Mouse (Mus musculus) hindbrain, embryonic 11.5 days (tissue): ENCODE data around the gene Olfr703. TPM values are rescaled to one million over a fixed set of nuclear protein-coding genes. Genes with fewer than 3 reads are reported as not detected.

ENCODE experiments used
- ATAC-seq: fragments of 200-750 bp; cut with Nextera tagmentation; 2 replicates; pipeline ENCODE4 v1.8.0; 2017; ENCODE audit warnings: mild to moderate bottlenecking, moderate TSS enrichment, moderate library complexity; ENCODE audit not compliant: low FRiP score
- DNase-seq: peaks from one replicate; pipeline ENCODE4 v3.0.0-alpha.2; 2015; ENCODE audit warnings: low spot score
- H3K27ac ChIP-seq: fragments of 300-500 bp; sonication (generic); 2 replicates; pipeline ENCODE4 v1.5.1; 2014; ENCODE audit warnings: mild to moderate bottlenecking, low read depth, low read length
- H3K27me3 ChIP-seq: fragments of 300-500 bp; sonication (generic); 2 replicates; pipeline ENCODE4 v1.6.1; 2014; ENCODE audit warnings: mild to moderate bottlenecking, low read length, moderate library complexity, mixed read lengths; ENCODE audit not compliant: control insufficient read depth, insufficient read depth
- H3K36me3 ChIP-seq: fragments of 300-500 bp; sonication (generic); 2 replicates; pipeline ENCODE4 v1.6.1; 2014; ENCODE audit warnings: mild to moderate bottlenecking, low read length, moderate library complexity, mixed read lengths; ENCODE audit not compliant: control insufficient read depth, insufficient read depth
- H3K4me1 ChIP-seq: fragments of 300-500 bp; sonication (generic); replicated peaks from 2 replicates; pipeline ENCODE4 v1.6.1; 2014; ENCODE audit warnings: low read length, mixed read lengths; ENCODE audit not compliant: control insufficient read depth, insufficient read depth
- H3K4me2 ChIP-seq: fragments of 300-500 bp; sonication (generic); replicated peaks from 2 replicates; pipeline ENCODE4 v1.6.1; 2014; ENCODE audit warnings: mild to moderate bottlenecking, low read depth, low read length
- H3K4me3 ChIP-seq: fragments of 300-500 bp; sonication (generic); 2 replicates; pipeline ENCODE4 v1.5.1; 2014; ENCODE audit warnings: low read depth, low read length
- H3K9ac ChIP-seq: fragments of 300-500 bp; sonication (generic); 2 replicates; pipeline ENCODE4 v1.6.1; 2014; ENCODE audit warnings: low read depth, low read length
- H3K9me3 ChIP-seq: fragments of 300-500 bp; sonication (generic); 2 replicates; pipeline ENCODE4 v1.6.1; 2016; ENCODE audit warnings: low read length; ENCODE audit not compliant: control insufficient read depth
- WGBS: fragments of 180-500 bp; shearing (Covaris S2); extraction: QIAGEN DNeasy Blood & Tissue Kit; methylation state at CpG from one replicate; pipeline ENCODE4 v1.1.7; 2014; 5-methylcytosine and 5-hydroxymethylcytosine counted together
- polyA plus RNA-seq: library from polyadenylated mRNA; unstranded; fragments of >200 nt; fragmentation: Nextera tagmentation; extraction: Ambion mirVana; gene quantifications from 2 replicates; pipeline ENCODE4 v1.2.1, GENCODE M21; 2014

Gene Olfr703
- not detected in 2 replicates for polyA plus RNA-seq

DNA sequence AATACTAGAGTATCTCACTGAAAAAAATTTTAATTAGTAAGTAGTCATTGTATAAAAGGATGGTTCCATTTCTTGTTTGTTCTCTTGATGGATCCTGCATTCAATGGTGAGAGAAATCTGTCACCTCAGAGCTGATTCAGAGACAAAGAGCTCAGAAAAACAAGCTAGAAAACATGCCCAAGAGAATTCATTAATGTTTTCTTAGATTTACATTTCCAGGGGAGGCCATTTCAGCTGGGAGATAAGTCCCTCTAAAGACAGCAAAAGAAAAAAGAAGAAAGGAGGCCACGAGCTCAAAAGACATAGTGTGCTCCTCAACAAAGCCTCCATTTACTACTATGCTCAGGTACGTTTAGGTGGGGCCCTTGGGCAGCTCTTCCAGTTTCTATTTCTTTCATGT lies at the start of gene Olfr703:
TSS of gene Olfr703 (plus strand) at position 301 of the 400 bp plus-strand sequence.
- no peak within 1 kb of the TSS for H3K9ac ChIP-seq
- H3K4me1 ChIP-seq, result no peaks in the 10 kb centered on the region
- no peak within 1 kb of the TSS for H3K4me3 ChIP-seq
- ATAC-seq, result no peak
- H3K36me3 ChIP-seq, result no peaks in the 10 kb centered on the region
- no peak within 1 kb of the TSS for H3K27ac ChIP-seq
- H3K4me2 ChIP-seq, result no peak within 1 kb of the TSS
- H3K9me3 ChIP-seq, result no peaks in the 10 kb centered on the region
- H3K27me3 ChIP-seq, result no peaks in the 10 kb centered on the region
- no peak for DNase-seq
- 55% methylated on average over 2 of the region's 2 CpGs for WGBS

DNA sequence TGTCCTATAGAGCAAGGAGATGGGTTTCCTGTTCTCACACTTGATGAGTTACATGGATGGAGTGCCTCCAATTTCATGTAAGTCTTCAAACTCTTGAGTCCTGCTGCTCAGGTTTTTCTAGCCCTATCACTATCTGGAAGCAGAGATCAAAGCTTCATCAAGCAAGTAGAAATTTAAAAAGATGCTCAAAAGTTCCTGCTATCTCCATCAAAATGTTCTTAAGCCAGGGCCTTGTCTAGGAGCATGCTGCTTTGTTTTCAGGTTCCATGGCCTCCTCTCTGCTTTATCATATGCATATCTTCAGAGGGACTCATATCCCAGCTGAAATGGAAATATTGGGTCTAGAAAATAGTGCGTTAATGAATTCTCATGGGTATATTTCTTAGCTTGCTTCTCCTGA lies 34.4 kb upstream of the Olfr703 start, which contains the start of gene Olfr700:
TSS of gene Olfr700 (minus strand) at position 101 of the 400 bp plus-strand sequence.
- 90% methylated on average over 1 of the region's 1 CpGs for WGBS

DNA sequence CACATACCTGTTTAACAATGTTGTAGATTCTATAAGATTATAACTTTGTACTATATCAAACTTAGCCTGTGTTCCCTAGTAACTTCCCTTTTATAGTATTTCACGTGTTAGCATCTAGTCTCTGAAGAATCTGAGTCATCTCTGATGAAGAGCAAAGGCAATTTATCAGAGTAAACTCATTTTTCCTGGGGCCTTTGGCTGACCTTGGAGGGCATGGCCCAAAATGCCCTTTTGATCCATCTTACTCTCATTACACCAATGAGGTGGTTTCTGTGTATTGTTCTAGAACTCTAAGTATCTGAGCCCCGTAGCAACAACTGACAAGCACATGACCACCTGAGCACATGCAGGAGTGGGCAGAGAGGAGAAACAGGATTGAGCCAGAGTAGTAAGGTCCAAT lies 29.3 kb upstream of the Olfr703 start, which contains the start of gene Olfr701:
TSS of gene Olfr701 (plus strand) at position 301 of the 400 bp plus-strand sequence.
- DNase-seq (no peak), ATAC-seq (no peak)
- H3K9ac ChIP-seq, result no peak within 1 kb of the TSS
- H3K27me3 ChIP-seq, result no peaks in the 10 kb centered on the region
- no peaks in the 10 kb centered on the region for H3K36me3 ChIP-seq
- H3K27ac ChIP-seq, result no peak within 1 kb of the TSS
- no peak within 1 kb of the TSS for H3K4me2 ChIP-seq
- no peaks in the 10 kb centered on the region for H3K9me3 ChIP-seq
- H3K4me1 ChIP-seq, result no peaks in the 10 kb centered on the region
- no peak within 1 kb of the TSS for H3K4me3 ChIP-seq
- 75% methylated on average over 2 of the region's 2 CpGs for WGBS

More for the DNA sequence above, 34.4 kb upstream of the Olfr703 start, which contains the start of gene Olfr700:
- ATAC-seq, result no peak
- H3K36me3 ChIP-seq, result no peaks in the 10 kb centered on the region
- no peak within 1 kb of the TSS for H3K4me2 ChIP-seq
- no peaks in the 10 kb centered on the region for H3K4me1 ChIP-seq
- H3K27ac ChIP-seq, result no peak within 1 kb of the TSS
- H3K9ac ChIP-seq, result no peak within 1 kb of the TSS
- no peaks in the 10 kb centered on the region for H3K9me3 ChIP-seq
- no peaks in the 10 kb centered on the region for H3K27me3 ChIP-seq
- no peak for DNase-seq
- no peak within 1 kb of the TSS for H3K4me3 ChIP-seq

DNA sequence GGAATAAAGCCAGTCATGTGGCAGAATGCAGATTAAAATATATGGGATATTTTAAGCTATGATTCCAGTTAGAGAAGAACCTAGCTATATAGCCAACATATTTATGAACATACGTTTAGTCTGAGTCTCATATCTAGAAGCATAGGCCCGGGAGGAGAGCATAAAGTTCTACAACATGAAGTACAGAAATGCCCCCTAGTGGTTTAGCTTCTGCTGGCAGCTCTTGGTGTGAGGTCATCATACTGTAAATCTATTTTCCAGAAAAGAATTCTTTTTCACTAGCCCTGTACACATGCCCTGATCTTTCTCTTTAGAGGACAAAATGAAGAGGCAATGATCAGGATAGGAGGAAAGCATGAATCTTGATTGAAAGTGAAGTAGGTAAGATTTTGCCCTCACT lies 27.4 kb upstream of the Olfr703 start:
- ATAC-seq (no peak), DNase-seq (peak; percentile 10)
- no peak overlapping the region for H3K4me2 ChIP-seq
- no peaks in the 10 kb centered on the region for H3K27me3 ChIP-seq
- H3K4me1 ChIP-seq, result no peaks in the 10 kb centered on the region
- no peak overlapping the region for H3K4me3 ChIP-seq
- H3K36me3 ChIP-seq, result no peaks in the 10 kb centered on the region
- H3K9me3 ChIP-seq, result no peaks in the 10 kb centered on the region
- H3K27ac ChIP-seq, result no peak overlapping the region
- WGBS, result 72% methylated on average over 2 of the region's 2 CpGs
- no peak overlapping the region for H3K9ac ChIP-seq

DNA sequence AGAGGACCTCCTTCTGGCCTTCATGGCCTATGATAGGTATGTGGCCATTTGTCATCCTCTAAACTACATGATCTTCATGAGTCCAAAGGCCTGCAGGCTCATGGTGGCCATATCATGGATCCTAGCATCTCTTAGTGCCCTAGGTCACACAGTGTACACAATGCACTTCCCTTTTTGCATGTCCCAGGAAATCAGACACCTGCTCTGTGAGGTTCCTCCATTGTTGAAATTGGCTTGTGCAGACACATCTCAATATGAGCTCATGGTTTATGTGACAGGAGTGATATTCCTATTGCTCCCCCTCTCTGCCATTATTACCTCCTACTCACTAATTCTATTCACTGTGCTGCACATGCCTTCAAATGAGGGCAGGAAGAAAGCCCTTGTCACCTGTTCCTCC lies 24.7 kb upstream of the Olfr703 start:
- no peak overlapping the region for H3K27ac ChIP-seq
- no peaks in the 10 kb centered on the region for H3K36me3 ChIP-seq
- no peaks in the 10 kb centered on the region for H3K4me1 ChIP-seq
- DNase-seq, result no peak
- H3K9ac ChIP-seq, result no peak overlapping the region
- no peak overlapping the region for H3K4me3 ChIP-seq
- no peaks in the 10 kb centered on the region for H3K9me3 ChIP-seq
- H3K4me2 ChIP-seq, result no peak overlapping the region
- no peak for ATAC-seq
- no peaks in the 10 kb centered on the region for H3K27me3 ChIP-seq

DNA sequence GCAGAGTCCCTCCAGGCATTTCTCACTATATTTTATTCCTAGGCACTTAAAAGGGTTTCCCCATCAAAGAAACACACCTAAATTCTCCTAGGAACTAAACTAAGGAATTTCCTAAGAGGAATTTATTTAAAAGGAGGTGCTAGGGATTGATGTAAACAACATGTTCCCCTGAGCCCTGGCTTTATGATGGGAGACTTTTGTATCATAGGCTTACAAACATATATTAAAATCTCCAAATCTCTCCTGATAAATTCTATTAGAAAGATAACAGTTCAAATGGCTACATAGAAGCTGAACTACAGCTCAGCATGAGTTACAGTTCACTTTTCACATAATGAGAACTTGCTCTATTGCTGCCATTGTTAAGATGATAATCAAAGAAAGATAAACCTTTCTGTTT lies 9.4 kb upstream of the Olfr703 start, which contains the start of gene Olfr702:
TSS of gene Olfr702 (minus strand) at position 101 of the 400 bp plus-strand sequence.
- Histone ChIP-seq H3K27me3 (no peaks in the 10 kb centered on the region), H3K4me2 (no peak within 1 kb of the TSS)

DNA sequence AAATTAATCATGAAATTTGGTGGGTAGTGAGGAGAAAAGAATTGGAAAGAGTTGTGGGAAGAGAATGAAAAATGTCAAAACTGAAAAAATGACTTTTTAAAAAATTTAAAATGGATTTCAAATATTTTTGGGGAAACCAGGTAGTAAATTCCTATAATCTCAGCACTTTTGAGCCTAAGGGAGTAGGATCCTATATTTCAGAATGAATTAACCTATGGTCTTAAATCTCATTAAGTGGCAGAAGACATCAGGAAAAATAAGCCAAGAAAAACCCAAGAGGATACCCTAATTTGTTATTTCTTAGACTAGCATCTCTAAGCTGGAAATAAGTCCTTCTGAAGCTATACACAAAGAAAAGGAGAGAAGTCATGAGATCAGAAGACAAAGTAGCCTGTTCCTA lies 19.7 kb downstream of the Olfr703 start, which contains the start of gene Olfr704:
TSS of gene Olfr704 (plus strand) at position 301 of the 400 bp plus-strand sequence.
- DNase-seq (no peak), ATAC-seq (no peak)
- no peaks in the 10 kb centered on the region for H3K36me3 ChIP-seq
- H3K4me2 ChIP-seq, result no peak within 1 kb of the TSS
- no peaks in the 10 kb centered on the region for H3K9me3 ChIP-seq
- no peak within 1 kb of the TSS for H3K4me3 ChIP-seq
- no peak within 1 kb of the TSS for H3K9ac ChIP-seq
- H3K27ac ChIP-seq, result no peak within 1 kb of the TSS
- H3K27me3 ChIP-seq, result no peaks in the 10 kb centered on the region
- no peaks in the 10 kb centered on the region for H3K4me1 ChIP-seq

More for the DNA sequence above, 9.4 kb upstream of the Olfr703 start, which contains the start of gene Olfr702:
- Histone ChIP-seq H3K9ac (no peak within 1 kb of the TSS), H3K4me1 (no peaks in the 10 kb centered on the region), H3K27ac (no peak within 1 kb of the TSS), H3K9me3 (no peaks in the 10 kb centered on the region), H3K4me3 (no peak within 1 kb of the TSS), H3K36me3 (no peaks in the 10 kb centered on the region)
- ATAC-seq, result no peak
- DNase-seq, result no peak

DNA sequence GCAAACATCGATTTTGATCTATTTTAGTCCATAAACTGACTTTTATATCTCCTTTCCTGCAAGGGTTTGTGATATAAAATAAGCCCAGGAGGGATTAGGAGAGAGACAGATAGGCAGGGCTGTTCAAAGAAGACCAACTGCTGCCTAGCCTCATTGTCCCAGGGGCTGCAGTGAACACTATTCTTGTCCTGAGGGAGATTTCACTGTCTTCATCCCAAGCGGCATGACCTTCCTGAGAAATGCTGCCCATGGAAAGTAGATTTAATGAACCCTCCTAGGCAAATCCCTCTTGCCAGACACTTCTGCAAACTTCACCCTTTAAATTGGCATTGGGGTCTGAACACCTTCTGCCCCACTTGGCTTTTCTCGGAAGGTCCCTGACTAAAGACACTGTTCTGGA lies 33.6 kb downstream of the Olfr703 start, which contains the start of gene Olfr705:
TSS of gene Olfr705 (minus strand) at position 101 of the 400 bp plus-strand sequence.
- Histone ChIP-seq H3K4me3 (no peak within 1 kb of the TSS), H3K27ac (no peak within 1 kb of the TSS), H3K36me3 (no peaks in the 10 kb centered on the region), H3K4me2 (no peak within 1 kb of the TSS), H3K9me3 (no peaks in the 10 kb centered on the region), H3K27me3 (no peaks in the 10 kb centered on the region), H3K9ac (no peak within 1 kb of the TSS), H3K4me1 (no peaks in the 10 kb centered on the region)
- 89% methylated on average over 3 of the region's 3 CpGs for WGBS
- ATAC-seq (no peak), DNase-seq (no peak)

DNA sequence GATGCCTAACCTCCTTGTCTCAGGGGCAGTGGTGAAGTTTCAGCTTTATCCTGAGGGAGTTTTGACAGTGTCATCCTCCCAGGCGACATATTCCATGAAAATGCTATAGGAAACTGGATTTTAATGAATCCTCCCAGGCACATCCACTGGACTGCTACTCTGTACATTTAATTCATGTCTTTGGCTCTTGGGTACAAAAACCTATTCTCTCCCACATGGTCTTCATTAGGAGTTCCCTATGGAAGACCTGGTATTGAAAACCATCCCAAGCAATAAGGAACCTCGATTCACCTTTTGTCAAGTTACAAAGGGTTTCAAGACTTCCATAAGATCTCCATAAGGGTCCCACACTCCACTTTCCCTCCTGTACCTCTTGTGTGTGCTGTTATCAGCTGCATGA lies 44.9 kb downstream of the Olfr703 start, which contains the start of gene Olfr706:
TSS of gene Olfr706 (minus strand) at position 101 of the 400 bp plus-strand sequence.
- Histone ChIP-seq H3K27me3 (no peaks in the 10 kb centered on the region), H3K4me1 (no peaks in the 10 kb centered on the region), H3K27ac (no peak within 1 kb of the TSS), H3K9ac (no peak within 1 kb of the TSS), H3K9me3 (no peaks in the 10 kb centered on the region), H3K4me2 (no peak within 1 kb of the TSS), H3K36me3 (no peaks in the 10 kb centered on the region), H3K4me3 (no peak within 1 kb of the TSS)
- DNase-seq (no peak), ATAC-seq (no peak)
- 88% methylated on average over 2 of the region's 2 CpGs for WGBS
